Mouse (Mus musculus): ENCODE results near the gene Dapk1.

DNA sequence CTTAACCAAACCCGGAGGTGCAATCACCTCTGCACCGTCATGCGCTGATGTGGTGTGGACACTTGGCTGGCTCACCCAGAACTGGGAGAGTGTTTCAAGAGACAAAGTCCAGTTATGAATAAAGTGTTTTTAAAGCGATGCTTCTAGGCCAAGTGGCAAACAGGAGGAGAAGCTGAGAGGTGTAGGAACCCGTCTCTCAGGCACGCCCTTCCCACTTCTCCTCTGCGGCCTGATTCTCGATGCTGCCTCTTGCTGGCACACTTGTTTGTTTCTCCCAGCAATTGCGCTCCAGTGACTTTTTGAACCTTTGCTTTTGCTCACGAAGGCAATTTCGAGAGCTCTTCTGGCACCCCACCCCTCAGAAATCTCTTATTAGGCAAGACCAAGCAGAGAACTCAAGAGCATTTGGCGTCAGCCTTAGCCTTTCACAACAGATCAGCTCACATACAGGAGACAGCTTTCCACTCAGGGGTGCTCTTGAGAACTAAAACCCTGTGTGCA is 100.0 kb downstream of the Dapk1 start:
- TF ChIP-seq CTCF (IDR thresholded peaks at IDR 0.05) = no peak
- TF ChIP-seq EP300 (IDR thresholded peaks at IDR 0.05; ENCODE audit: insufficient read depth, low read depth, low read length) = no peak

Data from heart, adult 2 months (tissue).